Mouse (Mus musculus) R1 (cell line): ENCODE measurements at regions not wholly inside any gene's neighbourhood (a gene's known extent, or its start where the extent isn't known, plus 50 kb on each side); places are given as distances from the start of the nearest gene placed in this dataset.

Experiments
- DNase-seq: peaks from one replicate; pipeline ENCODE4 v3.0.0-alpha.2; 2018; ENCODE audit warnings: low read depth, low spot score

GRCm38 (mm10) chr5:133712652-133713051 is 386.9 kb upstream of the Castor2 start:
- DNase-seq: peak; percentile 63

GRCm38 (mm10) chr5:133708881-133709280 is 390.6 kb upstream of the Castor2 start:
- DNase-seq: no peak

GRCm38 (mm10) chr5:133686206-133686605 is 413.3 kb upstream of the Castor2 start:
- DNase-seq: peak; percentile 53

- no peak for DNase-seq
Observed at GRCm38 (mm10) chr5:133683021-133683420, 416.5 kb upstream of the Castor2 start.

GRCm38 (mm10) chr5:133676791-133677450 is 422.6 kb upstream of the Castor2 start:
- DNase-seq: no peak

GRCm38 (mm10) chr5:133675636-133676035 is 423.9 kb upstream of the Castor2 start:
- peak; percentile 53 for DNase-seq

GRCm38 (mm10) chr5:133666473-133666872 is 433.0 kb upstream of the Castor2 start:
- DNase-seq: peak; percentile 84

DNA sequence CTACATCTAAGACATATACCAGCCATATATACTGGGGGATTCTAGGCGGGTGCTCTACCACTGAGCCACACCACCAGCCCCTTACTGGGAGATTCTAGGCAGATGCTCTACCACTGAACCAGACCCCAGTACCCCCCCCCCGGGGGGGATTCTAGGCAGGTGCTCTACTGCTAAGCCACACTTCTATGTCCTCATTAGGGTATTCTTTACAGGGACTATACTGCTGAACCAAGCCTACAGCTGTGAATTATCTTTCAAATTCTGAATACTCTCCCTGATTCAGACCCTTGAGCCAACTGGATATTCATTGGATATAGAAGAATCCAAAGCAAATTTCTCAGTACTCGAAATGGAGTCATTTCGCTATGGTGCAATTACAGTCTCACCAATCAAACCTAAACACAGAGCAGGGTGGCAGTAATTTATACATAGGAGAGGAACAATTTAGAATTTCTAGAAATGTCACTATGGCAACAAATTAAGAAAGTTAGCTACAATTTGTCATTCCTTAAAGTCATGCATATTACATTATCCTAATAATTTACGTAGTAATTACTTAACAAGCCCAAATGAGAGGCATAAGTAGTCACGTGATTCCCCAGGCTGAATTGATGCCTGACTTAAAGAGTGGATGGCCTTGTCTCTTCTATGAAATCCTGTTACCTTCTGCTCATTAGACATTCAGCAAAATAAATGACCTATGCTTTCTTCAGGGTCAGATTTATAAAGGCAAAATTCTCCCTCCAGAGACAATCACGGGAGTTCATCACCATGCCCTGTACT is 436.8 kb upstream of the Castor2 start:
- no peak for DNase-seq

DNA sequence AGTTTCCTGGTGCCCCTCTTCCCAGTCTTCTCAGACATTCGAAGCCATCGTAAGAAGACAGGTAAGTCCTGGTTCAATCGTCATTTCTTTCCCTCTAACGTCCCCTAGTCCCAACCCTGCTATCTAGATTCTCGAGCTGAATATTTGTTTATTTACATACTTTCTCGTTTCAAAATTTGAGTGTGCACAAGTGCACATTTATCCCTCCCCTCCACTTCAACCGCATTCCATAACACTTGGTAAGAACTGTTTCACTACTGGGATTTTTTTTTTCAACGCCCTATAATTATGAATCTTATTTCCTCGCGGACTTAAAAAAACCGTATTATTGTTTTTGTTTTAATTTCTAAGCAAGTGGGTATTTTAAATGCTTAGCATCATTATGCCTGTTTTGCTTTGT is 439.2 kb upstream of the Castor2 start:
- DNase-seq: no peak

GRCm38 (mm10) chr5:133656837-133657236 is 442.7 kb upstream of the Castor2 start:
- no peak for DNase-seq

DNA sequence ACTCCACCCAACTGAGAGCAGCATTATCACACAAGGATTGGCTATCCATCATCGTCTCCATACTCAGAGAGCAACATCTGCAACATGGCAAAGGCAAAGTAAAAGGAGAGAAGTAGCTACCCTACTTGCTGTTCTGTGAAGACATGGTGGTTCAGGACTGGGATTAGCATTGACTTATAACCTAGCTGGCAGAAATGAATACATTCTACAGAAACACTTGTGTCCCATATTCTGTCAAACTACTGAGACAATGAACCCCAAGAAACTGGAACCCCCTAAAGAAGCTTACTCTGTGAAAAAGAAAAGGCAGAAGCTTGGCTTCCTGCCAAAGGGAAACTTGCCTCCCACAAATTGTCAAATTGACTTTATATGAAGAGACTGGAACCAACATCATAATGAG is 446.1 kb upstream of the Castor2 start:
- no peak for DNase-seq

DNA sequence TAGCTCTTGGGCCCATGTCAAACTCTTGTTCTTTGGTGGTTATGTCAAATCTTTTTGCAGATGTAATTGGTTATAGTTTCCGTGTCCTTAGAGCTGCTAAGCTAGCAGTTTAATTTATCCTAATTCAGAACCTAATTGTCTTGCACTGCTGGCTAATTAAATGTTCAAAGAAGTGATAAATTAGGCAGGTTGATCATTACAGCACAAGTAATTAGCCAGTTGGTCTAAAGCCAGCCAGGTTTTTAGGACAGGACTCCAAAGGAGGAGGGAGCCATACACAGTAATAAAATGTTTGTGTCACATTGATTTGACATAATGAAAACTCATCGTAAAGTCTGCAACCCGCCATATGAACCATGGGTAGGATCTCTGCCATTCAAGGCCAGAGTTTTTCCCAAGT is 449.3 kb upstream of the Castor2 start:
- no peak for DNase-seq

DNA sequence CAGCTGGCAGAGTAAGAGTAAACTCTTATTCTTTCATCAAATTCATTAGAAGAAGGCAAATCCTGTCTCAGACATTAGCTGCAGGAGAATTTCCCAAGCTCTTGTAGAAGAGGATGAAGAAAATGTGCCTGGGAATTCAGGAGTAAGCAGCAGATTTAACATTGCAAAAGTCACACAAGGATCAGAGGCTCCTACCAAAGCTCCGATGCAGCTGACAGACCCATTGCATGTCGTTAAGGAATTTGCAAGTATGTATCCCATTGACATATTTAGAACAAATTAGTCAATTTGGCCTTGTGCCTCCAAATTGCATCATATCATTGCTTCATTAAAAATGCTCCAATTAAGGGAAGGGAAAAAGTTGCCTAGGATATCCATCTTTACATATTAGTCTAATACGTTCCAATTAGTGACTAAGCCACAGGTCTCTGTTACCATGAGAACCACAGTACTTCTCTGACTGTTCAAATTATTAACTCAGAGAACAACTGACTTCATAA is 453.8 kb upstream of the Castor2 start:
- no peak for DNase-seq

- DNase-seq: no peak
Observed at GRCm38 (mm10) chr5:133643326-133643725, 456.2 kb upstream of the Castor2 start.

- DNase-seq: no peak
Observed at GRCm38 (mm10) chr5:133634481-133634880, 465.0 kb upstream of the Castor2 start.

DNA sequence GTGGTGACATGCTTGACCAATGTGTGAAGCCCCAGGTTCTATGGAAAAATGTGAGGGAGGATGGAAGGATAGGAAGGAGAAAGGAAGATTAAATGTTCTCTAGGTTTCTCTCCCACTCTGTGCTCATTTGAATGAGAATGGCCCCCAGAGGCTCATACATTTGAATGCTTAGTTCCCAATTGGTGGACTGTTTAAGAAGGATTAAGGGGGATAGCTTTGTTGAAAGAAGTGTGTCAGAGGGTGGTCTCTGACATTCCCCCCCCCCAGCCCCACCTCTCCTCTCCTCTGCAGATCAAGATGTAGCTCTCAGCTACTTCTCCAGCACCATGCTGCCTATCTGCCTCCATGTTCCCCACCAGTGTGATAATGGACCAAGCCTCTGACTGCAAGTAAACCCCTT is 467.7 kb upstream of the Castor2 start:
- DNase-seq: peak; percentile 56

DNA sequence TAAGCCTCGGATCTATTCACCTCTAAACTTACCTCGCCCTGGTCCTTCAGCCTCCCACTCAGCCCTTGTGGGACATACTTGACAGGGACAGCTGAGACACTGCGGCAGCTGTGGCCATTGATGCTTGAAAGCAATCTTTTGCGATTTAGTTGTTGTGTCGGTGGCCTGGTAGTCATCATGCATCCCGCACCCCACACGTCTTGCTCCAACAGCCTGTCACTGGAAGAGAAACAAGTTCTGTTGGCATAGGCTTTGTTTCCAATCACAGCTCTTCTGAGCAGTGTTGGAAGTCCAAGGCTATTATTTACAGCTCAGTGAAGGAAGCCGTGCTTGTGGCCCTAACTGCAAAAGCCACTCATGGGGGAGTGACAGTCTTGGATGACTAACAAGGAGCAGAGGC is 480.2 kb upstream of the Castor2 start:
- DNase-seq: no peak

- DNase-seq: no peak
Observed at GRCm38 (mm10) chr5:133601241-133601739, 498.2 kb upstream of the Castor2 start.

- peak; percentile 34 for DNase-seq
Observed at GRCm38 (mm10) chr5:133600630-133601029, 498.9 kb upstream of the Castor2 start.

DNA sequence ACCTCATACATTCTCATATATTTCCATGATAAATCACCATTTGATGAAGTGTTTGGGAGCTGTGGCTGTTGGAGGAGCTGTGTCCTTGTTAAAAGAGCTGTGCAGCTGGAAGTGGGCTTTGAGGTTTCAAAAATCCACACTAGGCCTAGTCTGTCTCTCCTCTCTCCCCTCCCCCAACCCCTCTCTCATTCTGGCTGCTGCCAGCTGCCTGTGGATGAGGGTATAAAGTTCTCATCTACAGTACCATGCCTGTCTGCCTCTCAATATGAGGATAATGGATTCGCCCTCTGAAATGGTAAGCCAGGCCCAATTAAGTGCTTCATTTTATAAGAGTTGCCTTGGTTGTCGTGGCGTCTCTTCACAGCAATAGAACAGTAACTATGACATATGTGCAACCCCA is 501.4 kb upstream of the Castor2 start:
- no peak for DNase-seq

- no peak for DNase-seq
Observed at GRCm38 (mm10) chr5:133586492-133586891, 513.0 kb upstream of the Castor2 start.

DNA sequence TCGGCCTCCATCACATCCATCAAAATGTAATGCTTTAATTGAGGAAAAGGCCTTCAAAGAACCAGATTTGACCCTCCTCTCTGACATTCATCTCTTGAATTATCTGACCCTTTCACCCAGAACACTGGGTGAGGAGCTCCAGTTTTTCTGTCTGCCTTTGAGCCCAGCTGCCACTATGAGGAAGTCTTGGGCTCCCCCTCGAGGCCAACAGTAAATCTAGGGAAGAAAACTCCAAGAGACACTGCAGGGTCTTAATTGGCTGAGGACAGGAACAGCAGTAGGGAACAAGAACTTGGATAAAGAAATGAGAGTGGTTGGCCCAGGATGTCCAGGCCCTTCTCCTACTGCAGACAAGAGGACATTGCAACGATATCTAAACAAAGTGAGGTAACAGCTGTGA is 514.3 kb upstream of the Castor2 start:
- peak; percentile 21 for DNase-seq

- DNase-seq: no peak
Observed at GRCm38 (mm10) chr5:133576595-133576994, 522.9 kb upstream of the Castor2 start.
